Mouse (Mus musculus) frontal cortex, postnatal 36 days (tissue): ENCODE results near the gene Hist1h3f.
"Not testable (repeated sequence)": the region's sequence is repeated elsewhere in the genome, so short reads cannot be mapped to it uniquely, and the experiment has no call there.

ENCODE experiments used
- DNase-seq, 2 experiments: peaks; one replicate each; pipeline ENCODE4 v3.0.0; 2022; ENCODE audit warnings: low spot score in 2 of 2

Hist1h3f gene

DNA sequence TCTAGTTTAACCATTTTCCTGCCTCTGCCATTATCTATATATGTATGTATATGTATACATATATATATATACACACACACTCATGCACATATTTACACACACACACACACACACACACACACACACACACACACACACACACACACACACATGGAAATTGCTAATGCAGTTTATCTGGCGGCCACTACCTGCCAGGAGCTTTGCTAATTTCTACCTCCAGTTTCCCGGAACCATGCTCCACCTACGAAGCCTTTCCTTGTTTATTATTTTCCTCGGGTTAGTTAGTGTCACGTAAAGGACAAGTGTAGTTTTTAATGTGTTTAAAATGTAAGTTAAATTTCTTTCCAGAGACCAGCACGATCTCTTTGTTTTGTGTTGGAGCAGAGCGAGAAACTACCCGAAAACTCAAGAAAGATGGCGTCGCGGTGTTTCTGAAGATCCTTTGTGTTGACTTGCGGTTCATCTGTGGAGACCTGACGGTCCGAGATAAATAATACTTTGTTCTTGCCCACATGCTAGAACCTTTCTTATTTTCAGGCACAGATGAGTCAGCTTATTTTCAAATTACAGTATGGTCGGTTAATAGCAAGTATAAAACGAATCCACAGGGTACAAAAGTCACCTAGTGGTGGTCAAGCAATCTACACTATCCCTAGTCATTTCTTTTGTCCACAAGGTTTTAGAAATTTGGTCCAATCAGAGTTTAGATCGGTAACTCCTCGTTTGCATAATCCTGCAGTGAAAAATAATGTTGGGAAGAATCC, 19.0 kb downstream of the Hist1h3f start:
- DNase-seq: peak in 1 of 2 experiments; percentile 63

- no peak for DNase-seq
These were observed 20.6 kb downstream of the Hist1h3f start for GRCm38 (mm10) chr13:23564482-23564881.

- DNase-seq: not testable (repeated sequence)
These were observed 26.6 kb downstream of the Hist1h3f start for GRCm38 (mm10) chr13:23570261-23571021.

DNA sequence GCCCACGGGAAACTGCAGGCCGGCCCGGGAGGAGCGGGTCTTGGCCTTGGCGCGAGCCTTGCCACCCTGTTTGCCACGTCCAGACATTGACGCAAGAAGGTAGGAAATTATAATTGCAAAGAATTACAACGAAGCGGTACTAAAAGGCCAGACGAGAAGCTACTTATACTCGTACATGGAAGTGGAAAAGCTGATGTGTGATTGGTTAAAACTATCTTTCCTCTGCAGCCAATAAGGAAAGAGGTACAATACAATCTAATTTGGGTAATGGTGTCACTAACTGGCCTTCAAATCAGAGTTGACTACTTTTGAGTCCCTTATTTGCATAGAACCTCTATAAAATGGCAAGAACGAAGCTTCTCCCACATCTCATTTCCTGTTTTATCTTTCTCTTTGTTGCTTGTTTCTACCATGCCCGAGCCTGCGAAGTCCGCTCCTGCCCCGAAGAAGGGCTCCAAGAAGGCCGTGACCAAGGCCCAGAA, 27.2 kb downstream of the Hist1h3f start, which contains the start of the genes Hist1h2ae and Hist1h2bg:
Gene Hist1h2ae, minus strand, starts transcription at position 199 of the 482 bp plus-strand sequence.
Gene Hist1h2bg, plus strand, starts transcription at position 375 of the 482 bp plus-strand sequence.
- DNase-seq: peak; percentile 79 to 86

DNA sequence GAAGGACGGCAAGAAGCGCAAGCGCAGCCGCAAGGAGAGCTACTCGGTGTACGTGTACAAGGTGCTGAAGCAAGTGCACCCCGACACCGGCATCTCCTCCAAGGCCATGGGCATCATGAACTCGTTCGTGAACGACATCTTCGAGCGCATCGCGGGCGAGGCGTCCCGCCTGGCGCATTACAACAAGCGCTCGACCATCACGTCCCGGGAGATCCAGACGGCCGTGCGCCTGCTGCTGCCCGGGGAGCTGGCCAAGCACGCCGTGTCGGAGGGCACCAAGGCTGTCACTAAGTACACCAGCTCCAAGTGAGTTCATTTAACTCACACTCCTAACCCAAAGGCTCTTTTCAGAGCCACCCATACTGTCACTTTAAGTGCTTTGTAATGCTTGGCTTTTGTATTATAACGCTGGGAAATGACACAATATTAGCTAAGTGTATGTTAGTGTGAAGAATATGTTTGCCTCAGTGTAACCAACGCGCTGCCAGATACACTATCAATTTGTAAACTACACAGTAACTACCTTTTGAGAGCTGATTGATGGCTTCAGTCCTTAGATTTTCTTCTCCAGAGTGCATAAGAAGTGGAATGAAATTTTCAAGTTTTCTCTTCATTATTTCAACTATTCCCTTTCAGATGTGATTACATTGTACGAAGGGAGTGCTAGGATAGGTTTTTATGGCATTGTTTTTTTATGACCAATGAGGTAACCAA, 27.8 kb downstream of the Hist1h3f start:
- DNase-seq: peak in 1 of 2 experiments; percentile 30

- no peak for DNase-seq
These were observed 28.6 kb downstream of the Hist1h3f start for GRCm38 (mm10) chr13:23572218-23573033.

DNA sequence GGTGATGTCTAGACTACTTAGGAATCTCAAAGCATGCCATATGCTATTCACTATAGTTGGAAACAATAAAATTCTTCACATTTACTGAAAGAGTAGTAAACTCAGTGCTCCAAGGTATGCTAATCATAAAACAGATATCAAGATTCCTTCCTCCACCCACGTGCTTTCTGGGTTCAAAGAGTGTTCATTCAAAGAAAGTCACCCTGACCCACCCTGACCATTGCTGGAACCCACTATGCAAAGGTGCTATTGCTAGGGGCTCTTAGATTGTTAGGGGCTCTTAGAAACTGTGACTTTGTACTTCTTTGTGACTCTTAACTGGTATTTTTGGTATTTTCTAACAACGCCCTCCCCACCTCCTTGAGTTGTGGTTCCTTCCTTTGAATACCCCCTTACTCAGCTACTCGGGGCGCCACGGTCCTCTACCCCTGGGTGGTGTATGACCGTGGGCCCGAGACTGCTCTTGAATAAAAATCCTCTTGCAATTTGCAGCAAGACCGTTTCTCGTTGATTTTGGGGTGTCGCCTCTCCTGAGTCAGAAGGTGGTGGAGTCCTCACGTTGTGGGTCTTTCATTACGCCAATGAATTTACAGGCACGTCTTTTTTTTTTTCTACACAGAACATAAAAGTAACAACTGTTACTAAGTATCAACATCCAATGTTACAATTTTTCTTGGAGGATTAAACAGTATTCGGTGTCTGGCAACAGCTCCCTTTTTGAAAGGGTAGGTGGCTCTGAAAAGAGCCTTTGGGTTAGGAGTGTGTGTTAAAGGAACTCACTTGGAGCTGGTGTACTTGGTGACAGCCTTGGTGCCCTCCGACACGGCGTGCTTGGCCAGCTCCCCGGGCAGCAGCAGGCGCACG, 29.4 kb downstream of the Hist1h3f start:
- DNase-seq: not testable (repeated sequence)

- DNase-seq: peak; percentile 88 to 98
These were observed 30.2 kb downstream of the Hist1h3f start, which contains the start of the genes Hist1h2bf and Hist1h2ad for GRCm38 (mm10) chr13:23573898-23574524. Hist1h2bf (minus strand) TSS chr13:23574196. Hist1h2ad (plus strand) TSS chr13:23574381.

DNA sequence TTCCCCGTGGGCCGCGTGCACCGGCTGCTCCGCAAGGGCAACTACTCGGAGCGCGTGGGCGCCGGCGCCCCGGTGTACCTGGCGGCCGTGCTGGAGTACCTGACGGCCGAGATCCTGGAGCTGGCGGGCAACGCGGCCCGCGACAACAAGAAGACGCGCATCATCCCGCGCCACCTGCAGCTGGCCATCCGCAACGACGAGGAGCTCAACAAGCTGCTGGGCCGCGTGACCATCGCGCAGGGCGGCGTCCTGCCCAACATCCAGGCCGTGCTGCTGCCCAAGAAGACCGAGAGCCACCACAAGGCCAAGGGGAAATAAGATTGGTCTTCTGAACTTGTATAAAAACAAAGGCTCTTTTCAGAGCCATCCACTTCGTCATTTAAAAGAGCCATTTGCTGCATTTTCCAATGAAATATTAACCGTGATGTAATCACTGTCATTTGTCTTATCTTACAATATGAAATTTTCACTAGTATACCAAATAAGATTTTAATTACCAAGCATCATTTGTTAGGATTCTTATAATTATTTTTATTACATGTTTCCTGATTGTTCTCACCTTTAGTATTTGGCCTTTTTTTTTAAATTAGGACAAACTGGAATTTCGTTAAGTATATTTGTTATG, 30.8 kb downstream of the Hist1h3f start:
- DNase-seq: not testable (repeated sequence)

GRCm38 (mm10) chr13:23575271-23575851, 31.5 kb downstream of the Hist1h3f start, which contains the start of gene Hist1h3d:
Hist1h3d (plus strand) TSS chr13:23575763.
- peak; percentile 65 to 87 for DNase-seq

DNA sequence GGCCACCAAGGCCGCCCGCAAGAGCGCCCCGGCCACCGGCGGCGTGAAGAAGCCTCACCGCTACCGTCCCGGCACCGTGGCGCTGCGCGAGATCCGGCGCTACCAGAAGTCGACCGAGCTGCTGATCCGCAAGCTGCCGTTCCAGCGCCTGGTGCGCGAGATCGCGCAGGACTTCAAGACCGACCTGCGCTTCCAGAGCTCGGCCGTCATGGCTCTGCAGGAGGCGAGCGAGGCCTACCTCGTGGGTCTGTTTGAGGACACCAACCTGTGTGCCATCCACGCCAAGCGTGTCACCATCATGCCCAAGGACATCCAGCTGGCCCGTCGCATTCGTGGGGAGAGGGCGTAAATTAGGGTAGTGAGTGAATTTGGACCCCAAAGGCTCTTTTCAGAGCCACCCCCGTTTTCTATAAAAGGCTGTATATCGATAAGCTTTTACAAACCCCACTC, 32.0 kb downstream of the Hist1h3f start:
- peak in 1 of 2 experiments; percentile 35 for DNase-seq

DNA sequence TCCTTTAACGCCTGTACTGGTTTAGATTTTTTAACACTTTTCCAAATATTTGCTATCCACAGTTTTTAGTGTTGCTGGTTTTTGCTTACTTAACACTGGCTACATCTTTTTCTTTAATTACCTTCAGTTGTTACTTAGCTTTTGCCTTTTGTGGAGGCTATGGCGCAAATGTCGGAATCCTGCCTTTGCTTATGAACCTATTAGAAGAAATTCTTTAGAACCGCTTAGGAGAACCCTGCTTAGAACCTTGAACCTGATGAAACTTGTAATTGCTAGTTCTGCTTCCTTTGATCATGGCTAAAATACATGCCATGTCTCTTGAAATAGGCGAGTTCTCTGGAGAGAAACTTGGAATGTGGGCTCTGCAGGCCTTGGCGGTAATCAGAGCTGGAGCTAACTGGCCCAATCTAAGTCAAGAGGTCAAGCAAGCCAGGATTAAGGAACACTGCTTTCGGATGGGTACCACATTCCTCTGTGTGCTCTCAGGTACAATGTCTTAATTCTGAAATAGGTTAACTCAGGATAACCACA, 32.6 kb downstream of the Hist1h3f start:
- DNase-seq: no peak

GRCm38 (mm10) chr13:23576906-23577639, 33.2 kb downstream of the Hist1h3f start:
- DNase-seq: no peak

GRCm38 (mm10) chr13:23577835-23578234, 34.0 kb downstream of the Hist1h3f start:
- DNase-seq: no peak

DNA sequence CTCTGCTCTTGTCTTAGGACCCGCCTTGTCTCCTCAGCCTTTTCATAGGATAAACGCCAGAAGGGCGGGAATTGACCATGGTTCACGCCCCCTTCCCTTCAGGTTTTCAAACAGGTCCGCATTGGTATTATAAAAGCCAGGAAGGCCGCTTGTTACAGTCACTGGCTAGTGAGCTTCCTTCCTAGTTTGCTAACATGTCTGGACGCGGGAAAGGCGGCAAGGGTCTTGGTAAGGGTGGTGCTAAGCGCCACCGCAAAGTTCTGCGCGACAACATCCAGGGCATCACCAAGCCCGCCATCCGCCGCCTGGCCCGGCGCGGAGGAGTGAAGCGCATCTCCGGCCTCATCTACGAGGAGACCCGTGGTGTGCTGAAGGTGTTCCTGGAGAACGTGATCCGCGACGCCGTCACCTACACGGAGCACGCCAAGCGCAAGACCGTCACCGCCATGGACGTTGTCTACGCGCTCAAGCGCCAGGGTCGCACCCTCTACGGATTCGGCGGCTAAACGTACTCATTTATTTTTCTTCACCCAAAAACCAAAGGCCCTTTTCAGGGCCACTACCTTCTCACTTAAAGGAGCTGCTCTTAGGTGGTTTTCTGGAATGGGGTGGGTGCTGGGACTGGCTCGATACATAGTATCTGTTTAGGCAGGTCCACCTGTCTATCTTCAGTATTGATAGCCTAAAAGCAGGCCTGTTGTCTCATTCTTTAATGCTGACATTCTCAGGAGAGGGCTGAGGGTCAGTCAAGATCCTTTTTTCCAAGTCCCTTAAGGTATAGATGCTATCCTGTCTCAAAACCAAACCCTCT, 37.8 kb downstream of the Hist1h3f start, which contains the start of gene Hist1h4d:
Gene Hist1h4d, plus strand, starts transcription at position 191 of the 811 bp plus-strand sequence.
- peak; percentile 99 to 100 for DNase-seq
